In the genomic region with DNA sequence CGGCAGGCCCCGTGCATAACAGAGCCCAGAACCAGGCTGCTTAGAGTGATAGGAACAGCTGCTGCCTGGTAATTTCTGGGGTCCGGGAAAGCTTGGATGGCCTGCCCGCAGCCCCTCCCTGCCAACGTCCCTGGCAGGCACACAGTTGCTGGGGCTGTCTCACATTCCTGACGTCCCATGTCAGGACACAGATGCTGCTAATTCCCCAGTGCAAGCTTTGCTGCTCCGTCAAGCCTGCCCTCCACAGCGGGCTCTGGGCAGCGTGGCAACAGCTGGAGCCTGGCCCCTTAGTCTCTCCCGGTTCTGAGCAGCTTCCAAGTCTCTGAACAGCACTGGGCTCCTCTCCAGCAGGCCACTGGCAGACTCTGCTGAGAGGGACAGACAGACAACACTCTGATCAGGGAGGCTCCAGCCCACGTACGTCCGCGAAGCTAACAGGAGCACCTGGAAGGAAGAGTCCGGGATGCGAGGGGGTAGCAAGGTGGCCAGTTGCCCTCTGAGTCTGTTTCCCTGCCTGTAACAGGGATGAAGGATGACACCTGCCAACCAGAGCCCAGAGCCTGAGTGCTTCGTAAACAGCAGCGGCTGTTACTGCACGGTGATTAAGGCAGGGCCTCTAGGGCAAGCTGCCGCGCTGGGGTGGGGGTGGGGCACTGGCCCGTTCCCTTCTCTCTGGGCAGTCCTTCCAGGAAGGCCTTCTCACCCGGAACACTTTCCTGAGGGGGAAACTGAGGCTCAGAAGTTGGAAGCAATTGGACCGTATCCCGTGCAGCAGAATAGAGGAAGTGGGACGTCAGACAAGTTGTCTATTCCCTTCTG, we compare ENCODE assay signal across 8 mouse cellular contexts. TPM values are rescaled to one million over a fixed set of nuclear protein-coding genes. Genes with fewer than 3 reads are reported as not detected.
A peak's percentile ranks its signal among the peaks of the same experiment; 100 is the strongest.
DNase-seq lines count a peak whose midpoint lies in the region; ATAC-seq and TF ChIP-seq lines count a peak whose summit lies in the region.
"Had no signal": no experiment of that assay in that cellular context is flagged by ENCODE, and none has a peak within 500 bp of the region (broad histone marks: within the 10 kb centered on the region; RNA-seq: fewer than 3 reads in every experiment).

No protein-coding gene starts in this region.

- no peaks in the 10 kb centered on the region for H3K9me3 ChIP-seq in intestine, postnatal 0 days (ENCODE audit: control insufficient read depth)
- H3K9me3 ChIP-seq in midbrain, embryonic 14.5 days (ENCODE audit: control insufficient read depth, low read length), result no peaks in the 10 kb centered on the region

- no peak overlapping the region for H3K9ac ChIP-seq in intestine, postnatal 0 days (ENCODE audit: low read depth, low read length)
- no peak overlapping the region for H3K9ac ChIP-seq in midbrain, embryonic 14.5 days (replicated peaks; ENCODE audit: low read length)

- peak overlapping the region; percentile 55 for H3K4me2 ChIP-seq in intestine, postnatal 0 days (replicated peaks; ENCODE audit: low read depth)
- peak overlapping the region; percentile 35 for H3K4me2 ChIP-seq in midbrain, embryonic 14.5 days (ENCODE audit: low read length)

- no peaks in the 10 kb centered on the region for H3K4me1 ChIP-seq in intestine, postnatal 0 days (replicated peaks; ENCODE audit: control insufficient read depth, insufficient read depth, low read length)
- H3K4me1 ChIP-seq in midbrain, embryonic 14.5 days (ENCODE audit: control insufficient read depth, insufficient read depth, low read length), result peaks cover 25% of the 10 kb centered on the region

- 17% methylated on average over 26 of the region's 26 CpGs for WGBS in intestine, postnatal 0 days
- 11% methylated on average over 26 of the region's 26 CpGs for WGBS in midbrain, embryonic 14.5 days

- H3K4me3 ChIP-seq in intestine, postnatal 0 days (ENCODE audit: low read depth, low read length), result peak overlapping the region; percentile 15; the same call in 1 of the 2 replicates
- no peak overlapping the region for H3K4me3 ChIP-seq in midbrain, embryonic 14.5 days (replicated peaks; ENCODE audit: low read depth, low read length)

- no peaks in the 10 kb centered on the region for H3K27me3 ChIP-seq in intestine, postnatal 0 days (replicated peaks; ENCODE audit: control insufficient read depth, insufficient read depth, low read length)
- H3K27me3 ChIP-seq in midbrain, embryonic 14.5 days (ENCODE audit: control insufficient read depth, insufficient read depth, low read length), result no peaks in the 10 kb centered on the region

- no peak overlapping the region; the same call in 1 of the 2 replicates for H3K27ac ChIP-seq in intestine, postnatal 0 days (ENCODE audit: low read depth, low read length)
- peak overlapping the region; percentile 71 for H3K27ac ChIP-seq in midbrain, embryonic 14.5 days (replicated peaks; ENCODE audit: low read depth, low read length)

- 0 out of 2 replicates have a peak, but pooled peaks have one; percentile 12 for ATAC-seq in granulocyte monocyte progenitor cell, adult 5-6 weeks (replicated peaks; ENCODE audit: poor library complexity, severe bottlenecking)
- ATAC-seq in intestine, postnatal 0 days, result peak; percentile 45
- peak; percentile 69 for ATAC-seq in midbrain, embryonic 14.5 days (ENCODE audit: low FRiP score, low TSS enrichment)

- no peaks in the 10 kb centered on the region for H3K36me3 ChIP-seq in intestine, postnatal 0 days (ENCODE audit: control insufficient read depth, insufficient read depth)
- no peaks in the 10 kb centered on the region for H3K36me3 ChIP-seq in midbrain, embryonic 14.5 days (ENCODE audit: control insufficient read depth, insufficient read depth, low read length)

- no peak for TF ChIP-seq CTCF in intestine, postnatal 0 days (IDR thresholded peaks at IDR 0.05; ENCODE audit: low read depth)

- DNase-seq in NIH3T3 (ENCODE audit: low read depth) (peak; percentile 28), liver (peak; percentile 36)
- peak; percentile 57 for DNase-seq in embryo, embryonic 10.5 days (ENCODE audit: low spot score)
- peak; percentile 74 for DNase-seq in midbrain, embryonic 14.5 days
- peak; percentile 44 for DNase-seq in yolk sac, embryonic 10.5 days (ENCODE audit: low spot score)

RNA-seq across cellular contexts. Expression of a gene that starts 19.3 kb away (rescaled TPM):
- not detected in 2 replicates for total RNA-seq in granulocyte monocyte progenitor cell, adult 5-6 weeks (2014; fragmentation: Nextera tagmentation)
- total RNA-seq in granulocyte monocyte progenitor cell, adult 5-6 weeks (2017), result not detected in 2 replicates
- polyA plus RNA-seq in intestine, postnatal 0 days (2015; fragmentation: Nextera tagmentation; extraction: Ambion mirVana), result 3.8 and 4.0 TPM in 2 replicates
- polyA plus RNA-seq in midbrain, embryonic 14.5 days (2014; fragmentation: Nextera tagmentation; extraction: Ambion mirVana), result 0.38 and 0.99 TPM in 2 replicates

RNA-seq across cellular contexts. Expression of a gene that starts 37.9 kb away (rescaled TPM):
- total RNA-seq in granulocyte monocyte progenitor cell, adult 5-6 weeks (2014; fragmentation: Nextera tagmentation), result 105 and 147 TPM in 2 replicates
- total RNA-seq in granulocyte monocyte progenitor cell, adult 5-6 weeks (2017), result 84.2 and 93.6 TPM in 2 replicates
- polyA plus RNA-seq in intestine, postnatal 0 days (2015; fragmentation: Nextera tagmentation; extraction: Ambion mirVana), result 37.4 and 38.0 TPM in 2 replicates
- polyA plus RNA-seq in midbrain, embryonic 14.5 days (2014; fragmentation: Nextera tagmentation; extraction: Ambion mirVana), result 72.6 and 76.6 TPM in 2 replicates

RNA-seq across cellular contexts. Expression of a gene that starts 38.4 kb away (rescaled TPM):
- not detected in 2 replicates for total RNA-seq in granulocyte monocyte progenitor cell, adult 5-6 weeks (2014; fragmentation: Nextera tagmentation)
- total RNA-seq in granulocyte monocyte progenitor cell, adult 5-6 weeks (2017), result not detected in 2 replicates
- not detected in 2 replicates for polyA plus RNA-seq in intestine, postnatal 0 days (2015; fragmentation: Nextera tagmentation; extraction: Ambion mirVana)
- polyA plus RNA-seq in midbrain, embryonic 14.5 days (2014; fragmentation: Nextera tagmentation; extraction: Ambion mirVana), result not detected in 2 replicates
- polyA plus RNA-seq: cortical plate, adult 2 months had no signal

Comparison
In these comparisons a context has a peak if more than half of its experiments do, and no peak if none do; other contexts are left out.
1. ATAC-seq: peak in every context shown above with its lines; median percentile 69 in midbrain, embryonic 14.5 days; 45 in intestine, postnatal 0 days; 12 in granulocyte monocyte progenitor cell, adult 5-6 weeks.